Mouse (Mus musculus) CD4-positive, CD25-positive, alpha-beta regulatory T cell, adult 2 months (primary cell): ENCODE measurements around the gene Dppa4.
A peak's percentile ranks its signal among the peaks of the same experiment; 100 is the strongest.
"Not testable (repeated sequence)": the region's sequence is repeated elsewhere in the genome, so short reads cannot be mapped to it uniquely, and the experiment has no call there.

Experiments
- DNase-seq: peaks from one replicate; pipeline ENCODE4 v3.0.0-alpha.2; 2012; ENCODE audit warnings: low read depth, low spot score

Dppa4 gene

GRCm38 (mm10) chr16:48283517-48283916, at the start of gene Dppa4:
TSS of gene Dppa4 (plus strand) at chr16:48283733.
- DNase-seq = no peak

GRCm38 (mm10) chr16:48234999-48235398, 48.5 kb upstream of the Dppa4 start:
- DNase-seq = no peak

GRCm38 (mm10) chr16:48237676-48238075, 45.9 kb upstream of the Dppa4 start:
- DNase-seq = no peak

GRCm38 (mm10) chr16:48247044-48247661, 36.4 kb upstream of the Dppa4 start:
- DNase-seq = no peak

GRCm38 (mm10) chr16:48252824-48253223, 30.7 kb upstream of the Dppa4 start:
- no peak for DNase-seq

DNA sequence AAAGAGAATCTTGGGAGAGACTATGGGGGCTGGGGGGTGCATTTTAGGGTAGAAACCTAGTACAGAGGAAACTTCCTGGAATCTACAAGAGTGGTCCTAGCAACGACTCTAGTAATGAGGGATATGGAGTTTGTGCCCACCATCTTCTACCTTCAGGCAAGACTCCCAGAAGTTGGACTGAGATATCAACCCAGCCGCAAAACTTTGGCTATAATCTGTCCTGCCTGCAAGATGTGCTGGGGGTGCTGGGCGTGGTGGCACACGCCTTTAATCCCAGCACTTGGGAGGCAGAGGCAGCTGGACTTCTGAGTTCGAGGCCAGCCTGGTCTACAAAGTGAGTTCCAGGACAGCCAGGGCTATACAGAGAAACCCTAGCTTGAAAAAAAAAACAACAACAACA, 28.9 kb upstream of the Dppa4 start:
- DNase-seq = no peak

DNA sequence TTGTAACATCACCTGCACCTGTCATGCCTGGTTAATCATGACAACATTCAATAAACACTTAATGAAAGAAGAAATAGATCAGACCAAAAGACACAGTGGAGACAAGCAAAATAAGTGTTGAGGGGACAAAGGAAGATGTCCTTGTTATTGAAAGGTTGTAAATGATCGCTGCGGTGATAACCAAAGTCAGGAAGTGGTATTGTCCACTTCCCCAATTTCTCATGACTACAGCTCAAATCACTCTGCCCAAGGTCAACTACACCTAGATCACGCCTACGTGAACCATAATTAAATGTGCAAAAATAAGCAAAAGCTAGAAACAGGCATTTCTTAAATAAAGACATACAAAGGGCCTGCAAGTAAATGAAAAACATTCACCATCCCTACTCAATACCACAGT, 24.0 kb upstream of the Dppa4 start:
- DNase-seq = no peak

DNA sequence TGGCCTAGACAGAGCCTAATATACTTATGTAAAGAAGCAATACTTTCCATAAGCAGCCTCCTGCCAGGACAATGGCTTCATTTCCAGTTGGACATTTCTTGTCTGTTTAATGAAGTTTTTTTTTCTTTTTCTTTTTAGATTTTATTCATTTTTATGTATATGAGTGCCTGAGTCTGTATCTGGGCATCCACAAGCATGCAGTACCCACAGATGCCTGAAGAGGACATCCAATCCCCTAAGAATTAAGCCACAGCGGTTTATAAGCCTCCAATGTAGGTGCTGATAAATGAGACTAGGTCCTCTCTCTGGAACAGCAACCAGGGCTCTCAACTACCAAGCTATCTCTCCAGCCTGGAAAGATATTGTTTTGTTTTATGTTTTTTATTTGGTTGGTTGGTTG, 20.6 kb upstream of the Dppa4 start:
- no peak for DNase-seq

DNA sequence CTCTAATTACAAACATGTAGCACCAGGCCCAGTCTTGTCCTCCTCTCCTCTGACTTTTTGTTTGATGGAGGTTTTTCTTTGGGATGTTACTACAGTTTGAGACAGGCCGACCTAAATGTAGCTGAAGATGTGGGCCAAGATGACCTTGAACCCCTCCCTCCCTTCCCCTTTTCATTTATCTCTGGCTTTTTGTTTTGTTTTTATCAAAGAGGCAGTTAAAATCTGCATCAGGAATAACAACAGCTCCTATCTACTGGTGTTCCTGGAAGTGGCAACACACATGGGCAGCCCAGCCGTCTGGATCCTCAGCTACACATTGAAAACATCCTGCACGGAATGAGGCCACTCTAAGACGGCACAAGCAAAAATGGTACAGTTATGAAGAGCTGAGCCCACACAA, 17.7 kb upstream of the Dppa4 start:
- DNase-seq = no peak

DNA sequence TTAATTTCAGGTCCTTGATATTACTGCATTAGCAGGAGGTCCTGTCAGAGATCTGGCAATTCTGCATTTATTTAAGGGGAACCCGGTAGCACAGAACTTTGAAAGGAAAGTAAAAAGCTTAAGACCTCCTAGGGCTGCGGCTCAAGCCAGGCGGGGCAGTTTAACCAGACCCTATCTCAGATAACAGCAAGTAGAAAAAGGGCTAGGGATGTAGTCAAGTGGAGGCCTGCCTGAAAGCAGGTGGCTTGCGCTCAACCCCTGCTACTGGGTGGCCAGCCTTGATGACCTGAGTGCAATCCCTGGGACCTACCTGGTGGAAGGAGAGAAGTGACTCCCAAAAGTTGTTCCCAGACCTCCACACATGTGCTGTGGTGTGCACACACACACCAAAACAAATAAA, 6.6 kb upstream of the Dppa4 start:
- no peak for DNase-seq

DNA sequence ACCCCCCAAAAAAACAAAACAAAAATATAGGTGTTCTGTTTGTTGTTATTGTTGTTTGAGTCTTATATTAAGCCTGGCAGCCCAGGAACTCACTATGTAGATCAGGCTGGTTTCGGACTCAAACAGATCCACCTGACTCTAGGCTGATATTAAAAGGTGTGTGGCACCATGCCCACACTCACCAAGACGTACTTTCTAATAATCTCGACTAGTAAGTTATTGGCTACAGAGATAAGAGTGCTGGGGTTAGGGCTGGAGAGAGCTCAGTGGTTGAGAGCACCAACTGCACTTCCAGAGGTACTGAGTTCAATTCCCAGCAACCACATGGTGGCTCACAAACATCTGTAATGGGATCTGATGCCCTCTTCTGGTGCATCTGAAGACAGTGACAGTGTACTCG, 2.6 kb upstream of the Dppa4 start:
- no peak for DNase-seq

DNA sequence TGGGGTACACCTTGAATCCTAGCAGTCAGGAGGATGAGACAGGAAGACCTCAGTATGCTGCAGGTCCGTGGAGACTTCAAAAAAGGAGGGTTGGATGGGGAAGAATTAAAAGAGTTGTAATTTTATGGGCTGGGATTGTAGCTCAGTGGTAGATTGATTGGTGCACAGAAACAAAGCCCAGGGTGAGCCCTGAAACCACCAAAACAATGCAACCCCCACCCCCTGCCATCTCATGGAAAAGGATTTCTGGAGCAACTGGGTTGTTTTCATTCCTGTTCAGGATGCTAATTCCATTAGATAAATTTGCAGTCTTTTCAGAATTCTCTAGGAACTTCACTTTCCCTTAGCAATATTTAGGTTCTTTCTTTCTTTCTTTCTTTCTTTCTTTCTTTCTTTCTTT, 732 bp upstream of the Dppa4 start:
- no peak for DNase-seq

GRCm38 (mm10) chr16:48285517-48285916, 2.0 kb downstream of the Dppa4 start:
- no peak for DNase-seq

GRCm38 (mm10) chr16:48297384-48298136, 14.0 kb downstream of the Dppa4 start:
- DNase-seq = no peak

GRCm38 (mm10) chr16:48299884-48300283, 16.4 kb downstream of the Dppa4 start:
- peak; percentile 7 for DNase-seq

DNA sequence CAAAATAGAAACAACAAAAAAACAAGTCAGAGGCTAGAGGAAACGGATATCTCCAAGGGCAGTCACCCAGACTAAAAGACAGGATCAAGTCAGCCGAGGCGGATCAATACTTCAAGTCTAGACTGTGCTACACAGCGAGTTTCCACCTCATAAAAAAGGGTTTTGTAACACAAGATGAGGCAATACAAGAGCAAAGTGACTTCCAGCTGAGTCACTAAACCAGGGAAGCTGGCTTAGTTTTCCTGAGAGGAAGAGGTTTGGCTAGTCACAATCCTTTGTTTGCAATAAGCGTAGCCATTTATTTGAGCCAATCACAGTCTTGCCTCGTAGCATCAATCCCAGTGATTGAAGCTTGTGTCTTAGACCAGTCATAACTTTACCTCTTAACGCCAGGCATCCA, 20.0 kb downstream of the Dppa4 start, which contains the start of gene Dppa2:
TSS of gene Dppa2 (plus strand) at position 400 of the 400 bp plus-strand sequence.
- DNase-seq = no peak

DNA sequence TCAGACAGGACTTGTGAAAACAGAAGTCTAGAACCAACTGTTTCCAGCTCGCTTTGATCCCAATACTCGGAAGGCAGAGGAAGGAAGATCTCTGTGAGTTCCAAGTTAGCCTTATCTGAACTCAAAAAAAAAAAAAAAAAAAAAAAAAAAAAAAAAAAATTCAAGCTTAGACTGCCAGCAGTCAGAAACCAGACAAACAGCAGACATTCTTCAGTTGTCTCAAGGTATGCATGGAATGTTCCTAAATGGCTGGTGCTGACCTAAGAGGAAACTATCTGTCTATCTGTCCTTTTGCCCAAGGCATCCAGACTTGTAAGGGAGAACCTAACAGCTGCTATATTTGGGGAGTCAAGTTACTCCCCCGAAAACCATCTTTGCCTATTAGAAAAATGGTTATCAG, 20.4 kb downstream of the Dppa4 start:
- DNase-seq = no peak

- not testable (repeated sequence) for DNase-seq
These were observed 25.4 kb downstream of the Dppa4 start for GRCm38 (mm10) chr16:48308916-48309315.

GRCm38 (mm10) chr16:48309912-48310630, 26.5 kb downstream of the Dppa4 start:
- DNase-seq = no peak

DNA sequence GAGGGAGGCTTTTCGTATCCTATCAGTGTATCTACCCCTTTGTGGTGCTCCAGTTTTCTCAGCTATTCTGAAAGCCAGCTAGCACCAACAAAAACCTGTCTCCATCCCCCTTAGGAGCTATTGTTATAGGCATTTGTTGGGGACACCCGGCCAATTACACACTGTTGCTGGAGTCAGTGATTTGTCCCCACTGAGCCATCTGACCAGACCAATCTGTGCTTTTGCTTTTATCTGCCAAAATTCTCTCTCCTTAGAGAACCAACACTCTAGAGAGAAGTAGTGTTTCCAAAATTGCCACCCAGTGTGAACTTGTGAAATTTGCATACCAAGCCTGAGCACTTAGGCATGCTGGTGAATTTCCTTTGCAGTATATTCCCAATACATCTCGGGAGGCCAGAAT, 31.8 kb downstream of the Dppa4 start:
- DNase-seq = no peak

DNA sequence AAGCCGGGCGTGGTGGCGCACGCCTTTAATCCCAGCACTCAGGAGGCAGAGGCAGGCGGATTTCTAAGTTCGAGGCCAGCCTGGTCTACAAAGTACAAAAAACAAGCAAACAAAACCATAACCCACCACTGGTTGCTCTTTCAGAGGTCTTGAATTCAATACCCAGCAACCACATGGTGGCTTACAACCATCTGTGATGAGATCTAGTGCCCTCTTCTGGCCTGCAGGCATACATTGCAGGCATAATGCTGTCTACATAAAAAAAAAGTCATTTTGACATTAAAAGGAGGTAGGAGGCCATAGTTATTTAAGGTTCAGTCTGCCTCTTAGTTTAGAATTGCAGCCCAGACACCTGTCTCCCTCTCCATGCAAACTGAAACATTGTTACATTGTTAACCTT, 37.2 kb downstream of the Dppa4 start:
- peak; percentile 6 for DNase-seq

GRCm38 (mm10) chr16:48323133-48323532, 39.6 kb downstream of the Dppa4 start:
- no peak for DNase-seq
